Mouse (Mus musculus): ENCODE measurements around the gene Armc6.
A peak's percentile ranks its signal among the peaks of the same experiment; 100 is the strongest.

Gene Armc6

DNA sequence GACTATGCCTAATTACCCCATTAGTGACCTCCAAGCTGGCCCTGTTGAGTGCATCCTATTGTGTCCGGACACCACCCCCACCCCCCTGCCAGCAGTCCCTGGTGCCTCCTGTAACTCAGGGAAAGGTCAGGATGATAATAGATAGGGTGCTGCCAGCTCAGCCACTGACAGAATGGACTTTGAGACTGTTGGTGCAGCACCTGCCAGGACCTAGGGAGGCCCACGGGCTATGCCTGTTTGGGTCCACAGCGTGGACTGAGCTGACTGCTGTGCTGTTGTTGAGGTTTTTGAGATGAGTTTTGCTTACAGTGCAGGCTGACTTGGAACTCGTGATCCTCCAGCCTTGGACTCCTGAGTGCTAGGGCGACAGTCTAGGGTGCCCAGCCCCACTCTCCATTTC, 41.0 kb downstream of the Armc6 start:
- no peak for DNase-seq

- DNase-seq, result no peak
Measured at GRCm38 (mm10) chr8:70188707-70189106, 45.6 kb downstream of the Armc6 start.

GRCm38 (mm10) chr8:70183194-70183593, 51.1 kb downstream of the Armc6 start:
- no peak for DNase-seq

DNA sequence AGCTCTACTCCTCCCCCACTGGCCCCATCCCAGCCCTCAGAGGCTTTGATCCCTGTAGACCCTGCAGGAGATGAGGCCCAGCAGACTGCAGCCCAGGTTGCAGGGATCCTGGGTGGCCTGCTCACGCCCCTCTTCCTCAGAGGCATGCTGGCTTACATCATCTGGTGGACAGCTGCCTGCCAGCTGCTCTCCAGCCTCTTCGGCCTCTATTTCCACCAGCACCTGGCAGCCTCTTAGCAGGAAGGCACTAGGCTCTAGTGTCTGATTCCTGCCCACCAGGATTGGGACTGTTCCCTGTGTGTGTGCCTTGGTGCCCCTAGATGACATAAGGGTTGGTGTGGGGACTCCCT, 52.4 kb downstream of the Armc6 start:
- DNase-seq, result no peak

DNA sequence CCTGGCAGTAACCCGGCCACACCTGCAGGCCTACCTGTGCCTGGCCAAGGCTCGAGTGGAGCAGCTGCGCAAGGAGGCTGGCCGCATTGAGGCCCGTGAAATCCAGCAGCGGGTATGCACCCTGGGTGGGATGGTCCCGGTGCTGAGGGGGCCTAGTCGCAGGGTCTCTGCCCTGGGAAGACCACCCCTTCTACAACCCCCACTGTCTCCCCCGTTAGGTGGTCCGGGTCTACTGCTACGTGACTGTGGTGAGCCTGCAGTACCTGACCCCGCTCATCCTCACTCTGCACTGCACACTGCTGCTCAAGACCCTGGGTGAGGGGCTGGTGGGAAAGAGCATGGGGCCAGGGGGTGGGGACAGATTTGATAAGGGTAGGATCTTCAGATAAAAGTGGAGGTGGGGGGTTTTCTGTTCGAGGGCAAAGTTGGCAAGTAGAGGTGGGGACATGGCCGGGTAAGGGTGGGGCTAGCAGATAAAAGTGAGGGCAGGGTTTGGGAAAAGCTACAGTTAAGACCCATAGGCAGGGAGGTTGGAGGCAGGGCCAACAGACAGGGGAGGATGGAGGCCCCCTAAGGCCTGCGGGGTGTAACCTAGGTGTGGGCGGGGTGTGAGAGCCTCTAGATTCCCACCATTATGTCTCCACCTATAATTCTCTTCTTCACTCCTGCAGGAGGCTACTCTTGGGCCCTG, 52.9 kb downstream of the Armc6 start:
- DNase-seq, result no peak

GRCm38 (mm10) chr8:70179082-70179481, 55.2 kb downstream of the Armc6 start:
- DNase-seq, result no peak

DNA sequence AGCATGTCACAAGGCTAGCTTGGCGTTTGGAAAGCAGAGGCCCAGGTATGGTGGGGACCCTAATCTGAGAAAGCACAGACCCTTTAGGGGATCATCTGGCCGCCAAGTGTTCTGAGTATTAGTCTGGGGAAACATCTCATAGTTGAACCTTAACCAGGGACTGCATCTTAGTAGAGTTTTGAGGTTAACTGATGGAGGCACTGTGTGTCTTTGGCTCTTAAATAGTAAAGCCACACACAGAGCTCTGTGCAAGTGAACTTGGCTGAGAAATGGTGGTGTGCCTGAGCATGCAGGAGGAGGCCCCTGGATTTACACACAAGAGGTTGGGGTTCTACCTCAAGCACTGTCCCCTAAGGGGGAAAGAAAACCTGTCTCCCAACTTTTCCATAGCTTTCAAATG, 56.0 kb downstream of the Armc6 start:
- DNase-seq, result no peak

GRCm38 (mm10) chr8:70174079-70174478, 60.2 kb downstream of the Armc6 start:
- no peak for DNase-seq

DNA sequence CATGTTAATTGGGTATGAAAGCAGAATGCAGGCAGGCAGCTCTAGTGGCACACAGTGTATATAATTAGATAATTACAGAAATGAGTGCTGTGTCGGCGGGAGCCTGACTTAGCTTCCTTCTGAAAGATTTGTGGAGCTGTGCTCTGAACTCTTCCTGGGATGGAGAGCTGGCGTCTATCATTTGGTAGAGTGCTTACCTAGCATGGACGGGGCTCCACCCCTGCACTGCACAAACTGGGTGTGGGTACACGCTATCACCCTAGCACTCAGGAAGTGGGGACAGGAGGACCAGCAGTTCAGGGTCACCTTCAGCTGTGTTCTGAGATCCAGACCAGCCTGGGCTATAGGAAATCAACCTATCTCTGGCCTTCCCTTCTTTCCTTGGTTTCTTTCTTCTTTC, 60.9 kb downstream of the Armc6 start:
- no peak for DNase-seq

DNA sequence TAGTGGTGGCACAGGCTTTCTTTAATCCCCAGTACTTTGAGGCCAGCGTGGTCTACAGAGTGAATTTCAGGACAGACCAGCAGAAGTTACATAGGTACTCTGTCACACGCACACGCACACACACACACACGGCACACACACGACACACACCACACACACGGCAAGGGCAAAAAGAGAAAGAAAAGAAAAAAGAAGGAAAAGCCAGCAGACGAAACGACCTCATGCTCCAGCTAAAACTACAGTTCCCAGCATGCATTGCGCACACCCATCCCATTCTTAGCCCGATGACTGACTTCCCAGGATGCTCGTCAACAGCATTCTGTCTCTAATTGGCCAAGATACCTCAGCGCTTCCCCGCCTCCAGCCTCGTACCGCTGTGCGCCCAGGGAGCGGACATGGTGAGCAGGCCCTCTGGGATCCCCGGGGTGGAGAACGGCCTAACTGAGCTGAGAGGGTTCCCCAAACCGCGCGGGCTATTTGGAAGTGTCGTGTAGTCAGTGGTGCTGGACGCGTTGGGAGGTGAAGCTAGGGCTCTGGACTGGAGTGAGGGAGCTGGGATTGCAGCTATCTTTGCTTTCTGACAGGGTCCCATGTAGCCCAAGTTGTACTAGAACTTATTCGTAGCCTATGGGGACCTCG, 62.1 kb downstream of the Armc6 start, which contains the start of gene Tmem161a:
Tmem161a (plus strand) TSS at position 314 of the 639 bp plus-strand sequence.
- peak; percentile 78 to 80 for DNase-seq

GRCm38 (mm10) chr8:70171240-70171639, 63.0 kb downstream of the Armc6 start:
- no peak for DNase-seq

DNA sequence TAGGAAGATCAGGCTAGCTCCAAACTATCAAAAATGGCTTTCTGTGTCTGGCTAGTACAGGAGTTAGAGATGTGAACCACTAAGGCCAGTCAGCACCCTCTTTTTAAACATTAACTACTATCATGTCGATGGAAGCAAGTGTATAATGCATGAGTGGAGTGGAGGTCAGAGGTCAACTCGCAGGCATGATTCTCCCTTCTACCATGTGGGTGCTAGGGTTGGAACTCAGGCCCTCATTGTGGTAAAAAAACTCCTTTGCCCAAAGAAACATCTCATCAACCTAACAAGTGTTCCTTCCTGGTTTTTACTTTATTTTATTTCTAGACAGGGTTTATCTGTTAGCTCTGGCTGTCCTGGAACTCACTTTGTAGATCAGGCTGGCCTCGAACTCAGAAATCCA, 63.5 kb downstream of the Armc6 start:
- no peak for DNase-seq

All from spleen, adult 18-20 months (tissue).